Mouse (Mus musculus) limb, embryonic 14.5 days (tissue): Measurements from ENCODE around the gene Mrpl11. TPM values are rescaled to one million over a fixed set of nuclear protein-coding genes. Genes with fewer than 3 reads are reported as not detected.

ENCODE experiments used
- ATAC-seq: fragments of 200-750 bp; cut with Nextera tagmentation; 2 replicates; pipeline ENCODE4 v1.8.0; 2017; ENCODE audit warnings: low read depth, moderate number of reproducible peaks, moderate TSS enrichment; ENCODE audit not compliant: low FRiP score
- DNase-seq: peaks from one replicate; pipeline ENCODE4 v3.0.0-alpha.2; 2015; ENCODE audit warnings: low spot score
- H3K27ac ChIP-seq: fragments of 300-500 bp; sonication (generic); replicated peaks from 2 replicates; pipeline ENCODE4 v1.5.1; 2014; ENCODE audit warnings: low read depth, mild to moderate bottlenecking, low read length, moderate library complexity, mixed read lengths
- H3K27me3 ChIP-seq: fragments of 300-500 bp; sonication (generic); 2 replicates; pipeline ENCODE4 v1.6.1; 2014; ENCODE audit warnings: low read length, mixed read lengths; ENCODE audit not compliant: control insufficient read depth, insufficient read depth
- H3K36me3 ChIP-seq: fragments of 300-500 bp; sonication (generic); 2 replicates; pipeline ENCODE4 v1.6.1; 2014; ENCODE audit warnings: mild to moderate bottlenecking, low read length, moderate library complexity, mixed read lengths; ENCODE audit not compliant: control insufficient read depth, insufficient read depth
- H3K4me1 ChIP-seq: fragments of 300-500 bp; sonication (generic); 2 replicates; pipeline ENCODE4 v1.6.1; 2014; ENCODE audit warnings: antibody characterized with exemption, low read length, mixed read lengths; ENCODE audit not compliant: control insufficient read depth, insufficient read depth
- H3K4me2 ChIP-seq: fragments of 300-500 bp; sonication (generic); replicated peaks from 2 replicates; pipeline ENCODE4 v1.6.1; 2014; ENCODE audit warnings: low read depth, mild to moderate bottlenecking, low read length, moderate library complexity; ENCODE audit not compliant: severe bottlenecking
- H3K4me3 ChIP-seq: fragments of 300-500 bp; sonication (generic); replicated peaks from 2 replicates; pipeline ENCODE4 v1.5.1; 2014; ENCODE audit warnings: low read length
- H3K9ac ChIP-seq: fragments of 300-500 bp; sonication (generic); 2 replicates; pipeline ENCODE4 v1.6.1; 2014; ENCODE audit warnings: mild to moderate bottlenecking, low read depth, low read length, moderate library complexity; ENCODE audit not compliant: severe bottlenecking
- H3K9me3 ChIP-seq: fragments of 300-500 bp; sonication (generic); 2 replicates; pipeline ENCODE4 v1.6.1; 2016; ENCODE audit warnings: low read length; ENCODE audit not compliant: control insufficient read depth
- POLR2A ChIP-seq: fragments of 200-500 bp; IDR thresholded peaks from 2 replicates; pipeline ENCODE4 v1.8.0; 2012; ENCODE audit warnings: inconsistent platforms, mild to moderate bottlenecking, moderate library complexity, borderline replicate concordance; ENCODE audit not compliant: insufficient read depth, insufficient read length; ENCODE audit errors: extremely low read depth
- WGBS: fragments of 180-500 bp; shearing (Covaris S2); extraction: QIAGEN DNeasy Blood & Tissue Kit; methylation state at CpG from one replicate; pipeline ENCODE4 v1.1.7; 2014; 5-methylcytosine and 5-hydroxymethylcytosine counted together
- polyA plus RNA-seq, 2 experiments: library from polyadenylated mRNA; depleted of rRNA in 1 of 2; stranded (reverse) in 1 of 2; unstranded in 1 of 2; fragments of >200 nt; fragmentation: Nextera tagmentation in 1 of 2; extraction: Ambion mirVana in 1 of 2; gene quantifications; 2 replicates each; pipeline versions ENCODE4 v1.2.1 to v1.2.3; 2012 to 2014

Gene Mrpl11
- polyA plus RNA-seq, 2 experiments: 74.3 to 105 TPM

DNA sequence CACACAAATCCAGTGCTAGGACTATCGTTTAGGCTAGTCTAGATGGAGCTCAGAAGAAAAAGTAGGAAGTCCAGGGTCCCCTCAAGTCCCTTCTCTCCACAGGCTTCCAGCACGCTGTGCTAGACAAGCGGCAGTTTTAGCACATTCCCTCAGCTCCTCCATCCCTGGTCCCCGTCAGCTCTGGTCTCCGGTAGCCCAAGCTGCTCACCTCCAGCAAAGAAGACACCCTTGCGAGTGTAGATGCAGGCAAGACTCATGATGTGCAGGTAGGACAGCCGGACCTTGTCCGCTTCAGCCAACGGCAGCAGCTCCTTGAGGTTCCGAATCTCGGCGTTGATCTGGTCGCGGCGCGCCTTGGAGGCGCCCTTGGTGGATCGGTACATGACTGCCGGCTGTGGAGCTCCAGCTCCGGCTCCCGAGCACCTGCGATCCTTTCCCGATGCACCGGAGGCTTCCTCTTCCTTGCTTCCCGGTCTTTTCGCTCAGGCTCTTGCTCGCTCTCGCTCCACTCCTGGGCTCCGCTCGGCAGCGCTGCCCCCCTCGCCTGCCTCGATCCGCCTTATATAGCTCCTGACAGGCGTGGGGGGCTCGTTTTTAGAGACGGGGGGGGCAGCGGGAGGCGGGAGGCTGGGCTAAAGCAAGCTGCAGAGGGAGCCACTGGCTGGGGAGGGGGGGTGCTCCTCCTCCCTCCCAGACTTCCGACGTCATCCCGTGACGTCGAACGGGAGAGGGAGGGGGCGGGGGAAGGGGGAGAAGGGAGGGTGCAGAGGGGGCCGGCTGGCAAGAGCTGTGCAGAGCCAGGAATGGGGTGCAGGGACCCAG is 27.7 kb downstream of the Mrpl11 start:
- Histone ChIP-seq H3K4me3 (no peak overlapping the region), H3K27ac (no peak overlapping the region), H3K4me2 (no peak overlapping the region), H3K27me3 (peaks cover 42% of the 10 kb centered on the region), H3K4me1 (no peaks in the 10 kb centered on the region), H3K9me3 (no peaks in the 10 kb centered on the region), H3K9ac (no peak overlapping the region), H3K36me3 (no peaks in the 10 kb centered on the region)
- ATAC-seq (no peak), DNase-seq (no peak)
- 18% methylated on average over 46 of the region's 47 CpGs for WGBS
- no peak for TF ChIP-seq POLR2A

DNA sequence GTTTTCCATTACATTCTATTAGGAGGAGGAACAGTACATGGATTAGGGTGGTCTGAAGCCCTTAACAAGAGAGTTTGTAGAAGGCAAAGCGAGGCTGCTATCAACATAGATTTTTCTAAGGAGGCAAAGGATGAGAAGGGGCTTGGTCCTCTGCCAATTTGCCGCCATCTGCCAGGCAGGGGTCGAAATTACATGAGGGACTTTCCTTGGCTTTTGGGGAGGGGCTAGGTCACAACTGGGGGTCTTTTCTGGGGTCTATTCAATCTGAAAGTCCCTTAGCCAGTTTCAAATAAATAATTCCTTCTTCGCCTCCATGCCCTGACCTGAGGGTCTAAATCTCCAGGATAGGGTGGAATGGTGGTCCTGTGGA is 28.3 kb downstream of the Mrpl11 start, which contains the start of gene Npas4:
TSS of gene Npas4 (minus strand) at position 61 of the 370 bp plus-strand sequence.
- ATAC-seq: no peak
- Histone ChIP-seq H3K27me3 (peaks cover 36% of the 10 kb centered on the region), H3K27ac (no peak within 1 kb of the TSS), H3K4me3 (no peak within 1 kb of the TSS), H3K4me2 (no peak within 1 kb of the TSS), H3K36me3 (no peaks in the 10 kb centered on the region), H3K9me3 (no peaks in the 10 kb centered on the region), H3K9ac (no peak within 1 kb of the TSS), H3K4me1 (no peaks in the 10 kb centered on the region)
- WGBS: 19% methylated on average over 4 of the region's 4 CpGs
- no peak for TF ChIP-seq POLR2A
- DNase-seq: no peak

- H3K36me3 ChIP-seq: no peaks in the 10 kb centered on the region
- peaks cover 36% of the 10 kb centered on the region for H3K27me3 ChIP-seq
- no peak for DNase-seq
- H3K4me1 ChIP-seq: no peaks in the 10 kb centered on the region
- TF ChIP-seq POLR2A: no peak
- WGBS: 0% methylated on average over 19 of the region's 22 CpGs
- H3K9ac ChIP-seq: no peak overlapping the region
- no peak overlapping the region for H3K27ac ChIP-seq
- H3K9me3 ChIP-seq: no peaks in the 10 kb centered on the region
- no peak overlapping the region for H3K4me3 ChIP-seq
- no peak for ATAC-seq
- H3K4me2 ChIP-seq: no peak overlapping the region
Measured at GRCm38 (mm10) chr19:4990716-4991115, 28.8 kb downstream of the Mrpl11 start.

- Histone ChIP-seq H3K4me2 (no peak overlapping the region), H3K27me3 (peaks cover 36% of the 10 kb centered on the region), H3K9ac (no peak overlapping the region), H3K36me3 (no peaks in the 10 kb centered on the region), H3K4me3 (no peak overlapping the region), H3K27ac (no peak overlapping the region), H3K9me3 (no peaks in the 10 kb centered on the region), H3K4me1 (no peaks in the 10 kb centered on the region)
- DNase-seq (peak; percentile 24), ATAC-seq (no peak)
- no peak for TF ChIP-seq POLR2A
- 18% methylated on average over 8 of the region's 8 CpGs for WGBS
Measured at GRCm38 (mm10) chr19:4992371-4992770, 30.4 kb downstream of the Mrpl11 start.

- DNase-seq: peak; percentile 42
- Histone ChIP-seq H3K27me3 (peaks cover 36% of the 10 kb centered on the region), H3K4me2 (no peak overlapping the region)
Measured at GRCm38 (mm10) chr19:4992904-4993303, 31.0 kb downstream of the Mrpl11 start.

More at GRCm38 (mm10) chr19:4992904-4993303, 31.0 kb downstream of the Mrpl11 start:
- WGBS: 6% methylated on average over 9 of the region's 9 CpGs
- Histone ChIP-seq H3K9ac (no peak overlapping the region), H3K36me3 (no peaks in the 10 kb centered on the region), H3K4me3 (no peak overlapping the region), H3K27ac (no peak overlapping the region), H3K9me3 (no peaks in the 10 kb centered on the region), H3K4me1 (no peaks in the 10 kb centered on the region)
- TF ChIP-seq POLR2A: no peak
- no peak for ATAC-seq
